Mouse (Mus musculus): ENCODE results near the gene Ccdc167. TPM values are rescaled to one million over a fixed set of nuclear protein-coding genes. Genes with fewer than 3 reads are reported as not detected.
"Not testable (repeated sequence)": the region's sequence is repeated elsewhere in the genome, so short reads cannot be mapped to it uniquely, and the experiment has no call there.

Gene Ccdc167
- polyA plus RNA-seq, 1 experiment from 2014 or later: 6.6 TPM

- H3K9me3 ChIP-seq (ENCODE audit: control insufficient read depth): no peaks in the 10 kb centered on the region
- H3K4me1 ChIP-seq (replicated peaks; ENCODE audit: control insufficient read depth, insufficient read depth, low read length): peaks cover 6% of the 10 kb centered on the region; the same call in 1 of the 2 replicates
- no peak for ATAC-seq
- TF ChIP-seq CTCF (IDR thresholded peaks at IDR 0.05; ENCODE audit: low read depth): no peak
- no peak overlapping the region for H3K4me2 ChIP-seq (replicated peaks; ENCODE audit: low read depth)
- H3K4me3 ChIP-seq (ENCODE audit: low read depth, low read length): no peak overlapping the region
- no peaks in the 10 kb centered on the region for H3K27me3 ChIP-seq (replicated peaks; ENCODE audit: control insufficient read depth, insufficient read depth, low read length)
- H3K36me3 ChIP-seq (ENCODE audit: control insufficient read depth, insufficient read depth): no peaks in the 10 kb centered on the region
- WGBS: 71% methylated on average over 11 of the region's 11 CpGs
- no peak overlapping the region for H3K9ac ChIP-seq (ENCODE audit: low read depth, low read length)
- H3K27ac ChIP-seq (ENCODE audit: low read depth, low read length): no peak overlapping the region
Observed at GRCm38 (mm10) chr17:29720755-29721365, 4.0 kb upstream of the Ccdc167 start.

GRCm38 (mm10) chr17:29719628-29720575, 3.1 kb upstream of the Ccdc167 start:
- no peak for ATAC-seq
- no peak for TF ChIP-seq CTCF (IDR thresholded peaks at IDR 0.05; ENCODE audit: low read depth)

GRCm38 (mm10) chr17:29718660-29719059, 1.8 kb upstream of the Ccdc167 start:
- H3K4me1 ChIP-seq (replicated peaks; ENCODE audit: control insufficient read depth, insufficient read depth, low read length): peaks cover 6% of the 10 kb centered on the region; the same call in 1 of the 2 replicates
- no peak for ATAC-seq
- no peaks in the 10 kb centered on the region for H3K27me3 ChIP-seq (replicated peaks; ENCODE audit: control insufficient read depth, insufficient read depth, low read length)
- H3K36me3 ChIP-seq (ENCODE audit: control insufficient read depth, insufficient read depth): no peaks in the 10 kb centered on the region
- WGBS: 90% methylated on average over 8 of the region's 8 CpGs
- H3K9ac ChIP-seq (ENCODE audit: low read depth, low read length): no peak overlapping the region
- no peak overlapping the region for H3K4me2 ChIP-seq (replicated peaks; ENCODE audit: low read depth)
- no peaks in the 10 kb centered on the region for H3K9me3 ChIP-seq (ENCODE audit: control insufficient read depth)
- H3K4me3 ChIP-seq (ENCODE audit: low read depth, low read length): no peak overlapping the region
- no peak overlapping the region for H3K27ac ChIP-seq (ENCODE audit: low read depth, low read length)
- no peak for TF ChIP-seq CTCF (IDR thresholded peaks at IDR 0.05; ENCODE audit: low read depth)

More at GRCm38 (mm10) chr17:29719628-29720575, 3.1 kb upstream of the Ccdc167 start:
- Histone ChIP-seq H3K27ac (ENCODE audit: low read depth, low read length) (no peak overlapping the region), H3K9me3 (ENCODE audit: control insufficient read depth) (no peaks in the 10 kb centered on the region), H3K4me1 (replicated peaks; ENCODE audit: control insufficient read depth, insufficient read depth, low read length) (peaks cover 6% of the 10 kb centered on the region; the same call in 1 of the 2 replicates), H3K4me3 (ENCODE audit: low read depth, low read length) (no peak overlapping the region), H3K9ac (ENCODE audit: low read depth, low read length) (no peak overlapping the region), H3K27me3 (replicated peaks; ENCODE audit: control insufficient read depth, insufficient read depth, low read length) (no peaks in the 10 kb centered on the region), H3K36me3 (ENCODE audit: control insufficient read depth, insufficient read depth) (no peaks in the 10 kb centered on the region), H3K4me2 (replicated peaks; ENCODE audit: low read depth) (no peak overlapping the region)
- 78% methylated on average over 13 of the region's 13 CpGs for WGBS

DNA sequence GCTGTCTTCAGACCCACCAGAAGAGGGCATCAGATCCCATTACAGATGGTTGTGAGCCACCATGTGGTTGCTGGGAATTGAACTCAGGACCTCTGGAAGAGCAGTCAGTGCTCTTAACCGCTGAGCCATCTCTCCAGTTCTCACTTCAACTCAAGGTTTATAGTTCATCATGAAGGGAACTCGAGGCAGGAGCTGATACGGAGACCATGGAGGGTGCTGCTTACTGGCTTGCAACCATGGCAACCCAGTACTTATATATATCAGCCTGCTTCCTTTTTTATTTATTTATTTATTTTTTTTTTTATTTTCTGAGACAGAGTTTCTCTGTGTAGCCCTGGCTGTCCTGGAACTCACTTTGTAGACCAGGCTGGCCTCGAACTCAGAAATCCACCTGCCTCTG, 3.1 kb downstream of the Ccdc167 start:
- H3K9ac ChIP-seq (ENCODE audit: low read depth, low read length); H3K27me3 ChIP-seq (replicated peaks; ENCODE audit: control insufficient read depth, insufficient read depth, low read length); ATAC-seq; H3K36me3 ChIP-seq (ENCODE audit: control insufficient read depth, insufficient read depth); H3K27ac ChIP-seq (ENCODE audit: low read depth, low read length); H3K4me1 ChIP-seq (replicated peaks; ENCODE audit: control insufficient read depth, insufficient read depth, low read length); H3K4me3 ChIP-seq (ENCODE audit: low read depth, low read length); H3K9me3 ChIP-seq (ENCODE audit: control insufficient read depth); H3K4me2 ChIP-seq (replicated peaks; ENCODE audit: low read depth): not testable (repeated sequence)
- 98% methylated on average over 4 of the region's 4 CpGs for WGBS

DNA sequence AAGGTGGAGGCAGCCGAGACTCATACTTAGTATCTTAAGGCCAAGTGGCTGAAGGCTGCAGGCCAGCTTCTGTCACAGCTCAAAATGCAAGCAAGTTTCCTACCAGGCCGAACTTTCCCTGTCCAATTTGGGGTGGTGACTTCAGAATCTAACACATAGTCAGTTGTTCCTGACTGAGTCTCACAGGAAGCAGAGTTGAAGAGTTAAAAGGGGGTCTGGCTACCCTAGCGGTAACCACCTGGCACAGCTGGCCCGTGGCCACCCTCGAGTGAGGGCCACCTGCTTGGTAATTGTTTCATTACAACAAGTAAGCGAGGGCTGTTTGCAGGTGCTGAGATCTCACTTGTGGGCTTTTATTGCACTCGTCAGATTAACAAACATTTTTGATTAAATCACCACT, 4.3 kb downstream of the Ccdc167 start:
- H3K4me3 ChIP-seq (ENCODE audit: low read depth, low read length): no peak overlapping the region
- no peak for TF ChIP-seq CTCF (IDR thresholded peaks at IDR 0.05; ENCODE audit: low read depth)
- ATAC-seq: no peak
- H3K9ac ChIP-seq (ENCODE audit: low read depth, low read length): no peak overlapping the region
- WGBS: 65% methylated on average over 7 of the region's 7 CpGs
- H3K27ac ChIP-seq (ENCODE audit: low read depth, low read length): no peak overlapping the region
- no peaks in the 10 kb centered on the region for H3K27me3 ChIP-seq (replicated peaks; ENCODE audit: control insufficient read depth, insufficient read depth, low read length)
- H3K4me2 ChIP-seq (replicated peaks; ENCODE audit: low read depth): no peak overlapping the region
- peaks cover 6% of the 10 kb centered on the region; the same call in 1 of the 2 replicates for H3K4me1 ChIP-seq (replicated peaks; ENCODE audit: control insufficient read depth, insufficient read depth, low read length)
- H3K9me3 ChIP-seq (ENCODE audit: control insufficient read depth): no peaks in the 10 kb centered on the region
- H3K36me3 ChIP-seq (ENCODE audit: control insufficient read depth, insufficient read depth): peaks cover 5% of the 10 kb centered on the region; the same call in 1 of the 2 replicates

DNA sequence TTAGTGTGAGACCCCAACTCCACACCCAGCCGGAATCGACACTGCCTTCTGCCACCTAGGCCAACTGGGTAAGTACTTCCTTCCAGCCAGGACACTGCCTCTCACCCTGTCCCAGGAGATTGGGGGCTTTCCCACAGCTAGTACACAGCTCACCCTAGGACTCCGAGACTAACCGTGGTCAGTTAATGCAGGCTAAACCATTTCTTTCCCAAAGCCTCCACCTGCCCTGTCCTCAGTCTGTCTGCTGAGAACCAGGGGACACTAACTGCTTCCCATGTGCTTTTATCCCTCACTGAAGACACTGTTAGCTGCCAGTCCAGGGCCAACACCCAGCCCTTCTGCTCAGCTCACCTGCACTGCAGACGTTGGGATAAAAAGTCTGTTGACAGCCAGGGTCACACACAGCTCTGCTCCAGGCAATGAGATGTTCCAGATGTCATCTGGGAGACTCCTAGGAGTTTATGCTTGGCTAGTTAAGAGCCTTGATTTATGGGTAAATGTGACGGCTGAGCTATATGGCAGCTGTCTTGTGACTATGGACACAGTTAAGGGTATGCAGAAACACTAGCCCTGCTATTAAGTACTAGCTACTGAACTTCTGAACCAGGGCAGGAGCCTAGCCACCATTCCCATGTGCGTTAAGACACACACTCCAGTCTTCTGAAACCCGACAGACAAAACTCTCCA, 5.0 kb downstream of the Ccdc167 start:
- Histone ChIP-seq H3K27me3 (replicated peaks; ENCODE audit: control insufficient read depth, insufficient read depth, low read length) (no peaks in the 10 kb centered on the region), H3K4me1 (replicated peaks; ENCODE audit: control insufficient read depth, insufficient read depth, low read length) (peaks cover 6% of the 10 kb centered on the region; the same call in 1 of the 2 replicates), H3K4me2 (replicated peaks; ENCODE audit: low read depth) (no peak overlapping the region), H3K9me3 (ENCODE audit: control insufficient read depth) (no peaks in the 10 kb centered on the region), H3K9ac (ENCODE audit: low read depth, low read length) (no peak overlapping the region), H3K27ac (ENCODE audit: low read depth, low read length) (no peak overlapping the region), H3K36me3 (ENCODE audit: control insufficient read depth, insufficient read depth) (peaks cover 5% of the 10 kb centered on the region; the same call in 1 of the 2 replicates), H3K4me3 (ENCODE audit: low read depth, low read length) (no peak overlapping the region)
- WGBS: 62% methylated on average over 8 of the region's 8 CpGs
- no peak for ATAC-seq
- TF ChIP-seq CTCF (IDR thresholded peaks at IDR 0.05; ENCODE audit: low read depth): no peak
